Mouse (Mus musculus): ENCODE data around the gene Qsox1. TPM values are rescaled to one million over a fixed set of nuclear protein-coding genes. Genes with fewer than 3 reads are reported as not detected.

The Qsox1 gene
- polyA plus RNA-seq, 1 experiment from 2014 or later = 28.5 TPM

GRCm38 (mm10) chr1:155820646-155821045, 8.0 kb upstream of the Qsox1 start:
- no peak for TF ChIP-seq CTCF (IDR thresholded peaks at IDR 0.05; ENCODE audit: low read depth)
- Histone ChIP-seq H3K27me3 (ENCODE audit: insufficient read depth, low read length) (no peaks in the 10 kb centered on the region), H3K4me2 (ENCODE audit: low read length) (no peak overlapping the region), H3K36me3 (ENCODE audit: insufficient read depth, low read length) (no peaks in the 10 kb centered on the region), H3K9me3 (replicated peaks; ENCODE audit: low read length) (no peaks in the 10 kb centered on the region), H3K9ac (ENCODE audit: low read depth, low read length) (no peak overlapping the region), H3K27ac (no peak overlapping the region), H3K4me1 (replicated peaks; ENCODE audit: insufficient read depth, low read length) (no peaks in the 10 kb centered on the region), H3K4me3 (replicated peaks; ENCODE audit: low read depth, low read length) (no peak overlapping the region)
- DNase-seq (ENCODE audit: low spot score) = no peak
- ATAC-seq (replicated peaks; ENCODE audit: low FRiP score, low read depth) = no peak
- WGBS = 89% methylated on average over 5 of the region's 5 CpGs

GRCm38 (mm10) chr1:155816167-155816566, 3.5 kb upstream of the Qsox1 start:
- WGBS = 48% methylated on average over 2 of the region's 2 CpGs
- DNase-seq (ENCODE audit: low spot score) (no peak), ATAC-seq (replicated peaks; ENCODE audit: low FRiP score, low read depth) (no peak)
- H3K4me2 ChIP-seq (ENCODE audit: low read length) = no peak overlapping the region
- H3K36me3 ChIP-seq (ENCODE audit: insufficient read depth, low read length) = no peaks in the 10 kb centered on the region
- no peak overlapping the region for H3K27ac ChIP-seq
- TF ChIP-seq CTCF (IDR thresholded peaks at IDR 0.05; ENCODE audit: low read depth) = no peak
- H3K27me3 ChIP-seq (ENCODE audit: insufficient read depth, low read length) = no peaks in the 10 kb centered on the region
- H3K9me3 ChIP-seq (replicated peaks; ENCODE audit: low read length) = no peaks in the 10 kb centered on the region
- H3K9ac ChIP-seq (ENCODE audit: low read depth, low read length) = no peak overlapping the region
- H3K4me1 ChIP-seq (replicated peaks; ENCODE audit: insufficient read depth, low read length) = 0 out of 2 replicates have a peak, but pooled peaks cover 7% of the 10 kb centered on the region
- no peak overlapping the region for H3K4me3 ChIP-seq (replicated peaks; ENCODE audit: low read depth, low read length)

GRCm38 (mm10) chr1:155811995-155812580, 601 bp downstream of the Qsox1 start:
- WGBS = 3% methylated on average over 22 of the region's 22 CpGs
- TF ChIP-seq CTCF (IDR thresholded peaks at IDR 0.05; ENCODE audit: low read depth) = no peak
- H3K27ac ChIP-seq = peak overlapping the region; percentile 68; the same call in 1 of the 2 replicates
- H3K4me3 ChIP-seq (replicated peaks; ENCODE audit: low read depth, low read length) = peak overlapping the region; percentile 67
- no peaks in the 10 kb centered on the region for H3K36me3 ChIP-seq (ENCODE audit: insufficient read depth, low read length)
- DNase-seq (ENCODE audit: low spot score) (peak; percentile 59), ATAC-seq (replicated peaks; ENCODE audit: low FRiP score, low read depth) (no peak)
- H3K9ac ChIP-seq (ENCODE audit: low read depth, low read length) = peak overlapping the region; percentile 68
- peak overlapping the region; percentile 69 for H3K4me2 ChIP-seq (ENCODE audit: low read length)
- H3K9me3 ChIP-seq (replicated peaks; ENCODE audit: low read length) = no peaks in the 10 kb centered on the region
- no peaks in the 10 kb centered on the region for H3K27me3 ChIP-seq (ENCODE audit: insufficient read depth, low read length)
- H3K4me1 ChIP-seq (replicated peaks; ENCODE audit: insufficient read depth, low read length) = 0 out of 2 replicates have a peak, but pooled peaks cover 7% of the 10 kb centered on the region

- Histone ChIP-seq H3K9ac (ENCODE audit: low read depth, low read length) (peak overlapping the region; percentile 14; the same call in 1 of the 2 replicates), H3K4me2 (ENCODE audit: low read length) (0 out of 2 replicates have a peak overlapping the region, but pooled peaks have one; percentile 6), H3K9me3 (replicated peaks; ENCODE audit: low read length) (no peaks in the 10 kb centered on the region), H3K27me3 (ENCODE audit: insufficient read depth, low read length) (no peaks in the 10 kb centered on the region), H3K36me3 (ENCODE audit: insufficient read depth, low read length) (no peaks in the 10 kb centered on the region), H3K4me1 (replicated peaks; ENCODE audit: insufficient read depth, low read length) (0 out of 2 replicates have a peak, but pooled peaks cover 7% of the 10 kb centered on the region), H3K4me3 (replicated peaks; ENCODE audit: low read depth, low read length) (no peak overlapping the region), H3K27ac (no peak overlapping the region)
- no peak for TF ChIP-seq CTCF (IDR thresholded peaks at IDR 0.05; ENCODE audit: low read depth)
- no peak for DNase-seq (ENCODE audit: low spot score)
- ATAC-seq (replicated peaks; ENCODE audit: low FRiP score, low read depth) = no peak
- 52% methylated on average over 7 of the region's 7 CpGs for WGBS
Observed at GRCm38 (mm10) chr1:155810616-155811015, 2.1 kb downstream of the Qsox1 start.

GRCm38 (mm10) chr1:155809706-155810442, 2.8 kb downstream of the Qsox1 start:
- no peaks in the 10 kb centered on the region for H3K9me3 ChIP-seq (replicated peaks; ENCODE audit: low read length)
- no peak for TF ChIP-seq CTCF (IDR thresholded peaks at IDR 0.05; ENCODE audit: low read depth)
- H3K27me3 ChIP-seq (ENCODE audit: insufficient read depth, low read length) = no peaks in the 10 kb centered on the region
- 0 out of 2 replicates have a peak, but pooled peaks cover 7% of the 10 kb centered on the region for H3K4me1 ChIP-seq (replicated peaks; ENCODE audit: insufficient read depth, low read length)
- 57% methylated on average over 10 of the region's 10 CpGs for WGBS
- ATAC-seq (replicated peaks; ENCODE audit: low FRiP score, low read depth) (no peak), DNase-seq (ENCODE audit: low spot score) (no peak)
- H3K9ac ChIP-seq (ENCODE audit: low read depth, low read length) = no peak overlapping the region
- no peak overlapping the region for H3K27ac ChIP-seq
- H3K4me3 ChIP-seq (replicated peaks; ENCODE audit: low read depth, low read length) = no peak overlapping the region
- H3K4me2 ChIP-seq (ENCODE audit: low read length) = 0 out of 2 replicates have a peak overlapping the region, but pooled peaks have one; percentile 6
- H3K36me3 ChIP-seq (ENCODE audit: insufficient read depth, low read length) = no peaks in the 10 kb centered on the region

GRCm38 (mm10) chr1:155808261-155808660, 4.4 kb downstream of the Qsox1 start:
- Histone ChIP-seq H3K27me3 (ENCODE audit: insufficient read depth, low read length) (no peaks in the 10 kb centered on the region), H3K27ac (no peak overlapping the region), H3K9me3 (replicated peaks; ENCODE audit: low read length) (no peaks in the 10 kb centered on the region), H3K4me2 (ENCODE audit: low read length) (no peak overlapping the region), H3K9ac (ENCODE audit: low read depth, low read length) (no peak overlapping the region), H3K4me1 (replicated peaks; ENCODE audit: insufficient read depth, low read length) (0 out of 2 replicates have a peak, but pooled peaks cover 7% of the 10 kb centered on the region), H3K36me3 (ENCODE audit: insufficient read depth, low read length) (no peaks in the 10 kb centered on the region), H3K4me3 (replicated peaks; ENCODE audit: low read depth, low read length) (no peak overlapping the region)
- TF ChIP-seq CTCF (IDR thresholded peaks at IDR 0.05; ENCODE audit: low read depth) = no peak
- DNase-seq (ENCODE audit: low spot score) (no peak), ATAC-seq (replicated peaks; ENCODE audit: low FRiP score, low read depth) (no peak)
- WGBS = 96% methylated on average over 4 of the region's 4 CpGs
